Mouse (Mus musculus) embryonic facial prominence, embryonic 15.5 days (tissue): ENCODE data around the gene Dnajb2. TPM values are rescaled to one million over a fixed set of nuclear protein-coding genes. Genes with fewer than 3 reads are reported as not detected.

ENCODE experiments used
- ATAC-seq: fragments of 200-750 bp; cut with Nextera tagmentation; 2 replicates; pipeline ENCODE4 v1.8.0; 2017; ENCODE audit warnings: low read depth, moderate TSS enrichment; ENCODE audit not compliant: insufficient number of reproducible peaks, low FRiP score, low TSS enrichment
- H3K27ac ChIP-seq: fragments of 300-500 bp; sonication (generic); replicated peaks from 2 replicates; pipeline ENCODE4 v1.5.1; 2015; ENCODE audit warnings: mild to moderate bottlenecking, inconsistent platforms
- H3K27me3 ChIP-seq: fragments of 300-500 bp; sonication (generic); 2 replicates; pipeline ENCODE4 v1.6.1; 2015; ENCODE audit warnings: inconsistent platforms
- H3K36me3 ChIP-seq: fragments of 300-500 bp; sonication (generic); 2 replicates; pipeline ENCODE4 v1.6.1; 2015; ENCODE audit warnings: mild to moderate bottlenecking, inconsistent platforms
- H3K4me1 ChIP-seq: fragments of 300-500 bp; sonication (generic); 2 replicates; pipeline ENCODE4 v1.6.1; 2015; ENCODE audit warnings: inconsistent platforms
- H3K4me2 ChIP-seq: fragments of 300-500 bp; sonication (generic); replicated peaks from 2 replicates; pipeline ENCODE4 v1.6.1; 2015; ENCODE audit warnings: mild to moderate bottlenecking, inconsistent platforms
- H3K4me3 ChIP-seq: fragments of 300-500 bp; sonication (generic); replicated peaks from 2 replicates; pipeline ENCODE4 v1.5.1; 2015; ENCODE audit warnings: mild to moderate bottlenecking, inconsistent platforms
- H3K9ac ChIP-seq: fragments of 300-500 bp; sonication (generic); 2 replicates; pipeline ENCODE4 v1.6.1; 2015; ENCODE audit warnings: inconsistent platforms
- H3K9me3 ChIP-seq: fragments of 300-500 bp; sonication (generic); replicated peaks from 2 replicates; pipeline ENCODE4 v1.6.1; 2016; ENCODE audit warnings: inconsistent platforms
- WGBS: fragments of 180-500 bp; shearing (Covaris S2); methylation state at CpG from one replicate; pipeline ENCODE4 v1.1.7; 2015; 5-methylcytosine and 5-hydroxymethylcytosine counted together
- polyA plus RNA-seq: library from polyadenylated mRNA; unstranded; fragments of >200 nt; fragmentation: Nextera tagmentation; extraction: Ambion mirVana; gene quantifications from 2 replicates; pipeline ENCODE4 v1.2.1, GENCODE M21; 2015

Dnajb2 gene
- 47.9 and 51.3 TPM in 2 replicates for polyA plus RNA-seq

- Histone ChIP-seq H3K27ac (peak within 1 kb of the TSS; percentile 84), H3K4me1 (peaks cover 20% of the 10 kb centered on the region), H3K9me3 (no peaks in the 10 kb centered on the region), H3K9ac (peak within 1 kb of the TSS; percentile 80), H3K4me3 (peak within 1 kb of the TSS; percentile 76), H3K27me3 (no peaks in the 10 kb centered on the region), H3K36me3 (peaks cover 13% of the 10 kb centered on the region; the same call in 1 of the 2 replicates), H3K4me2 (peak within 1 kb of the TSS; percentile 91)
- WGBS, result 1% methylated on average over 64 of the region's 64 CpGs
- peak; percentile 90 for ATAC-seq
These were observed at the start of gene Dnajb2 for GRCm38 (mm10) chr1:75236117-75237050. Dnajb2 (plus strand) TSS chr1:75236406.

GRCm38 (mm10) chr1:75187126-75187525 is 49.1 kb upstream of the Dnajb2 start:
- peaks cover 66% of the 10 kb centered on the region for H3K36me3 ChIP-seq
- no peak overlapping the region for H3K27ac ChIP-seq
- H3K9me3 ChIP-seq, result no peaks in the 10 kb centered on the region
- no peak for ATAC-seq
- no peak overlapping the region for H3K4me3 ChIP-seq
- no peak overlapping the region for H3K4me2 ChIP-seq
- H3K27me3 ChIP-seq, result no peaks in the 10 kb centered on the region
- H3K4me1 ChIP-seq, result peaks cover 14% of the 10 kb centered on the region
- no peak overlapping the region for H3K9ac ChIP-seq

GRCm38 (mm10) chr1:75187914-75188483 is 48.2 kb upstream of the Dnajb2 start:
- H3K4me3 ChIP-seq, result no peak overlapping the region
- peaks cover 57% of the 10 kb centered on the region for H3K36me3 ChIP-seq
- no peak for ATAC-seq
- 81% methylated on average over 2 of the region's 2 CpGs for WGBS
- no peaks in the 10 kb centered on the region for H3K9me3 ChIP-seq
- no peak overlapping the region for H3K27ac ChIP-seq
- no peak overlapping the region for H3K9ac ChIP-seq
- H3K4me2 ChIP-seq, result no peak overlapping the region
- no peaks in the 10 kb centered on the region for H3K27me3 ChIP-seq
- H3K4me1 ChIP-seq, result peaks cover 16% of the 10 kb centered on the region

- H3K4me3 ChIP-seq, result peak overlapping the region; percentile 90; the same call in 1 of the 2 replicates
These were observed 45.6 kb upstream of the Dnajb2 start for GRCm38 (mm10) chr1:75190577-75190976.

DNA sequence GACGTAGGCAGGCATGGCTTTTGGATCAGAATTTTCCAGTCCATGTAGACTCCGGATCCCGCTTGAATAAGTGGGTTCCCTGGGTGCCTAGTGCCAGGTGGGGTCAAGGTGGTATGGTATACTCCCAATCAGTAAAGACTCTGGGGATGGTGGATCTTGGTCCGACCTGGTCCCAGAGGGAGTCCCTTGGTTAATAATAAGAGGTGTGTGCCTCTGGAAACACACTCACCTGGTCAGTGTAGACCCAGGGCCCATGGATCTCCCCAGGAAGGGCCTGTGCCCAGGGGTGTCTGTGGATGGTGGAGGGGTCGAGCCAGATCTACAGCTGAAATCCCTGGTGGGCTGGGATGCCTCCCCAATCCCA is 45.0 kb upstream of the Dnajb2 start:
- WGBS, result 41% methylated on average over 5 of the region's 5 CpGs
- peaks cover 21% of the 10 kb centered on the region for H3K4me1 ChIP-seq
- peak overlapping the region; percentile 95 for H3K27ac ChIP-seq
- ATAC-seq, result no peak
- peaks cover 39% of the 10 kb centered on the region for H3K36me3 ChIP-seq
- H3K4me3 ChIP-seq, result peak overlapping the region; percentile 90
- peak overlapping the region; percentile 76 for H3K9ac ChIP-seq
- H3K4me2 ChIP-seq, result peak overlapping the region; percentile 79
- no peaks in the 10 kb centered on the region for H3K9me3 ChIP-seq
- no peaks in the 10 kb centered on the region for H3K27me3 ChIP-seq

More at GRCm38 (mm10) chr1:75190577-75190976, 45.6 kb upstream of the Dnajb2 start:
- Histone ChIP-seq H3K4me1 (peaks cover 21% of the 10 kb centered on the region), H3K9me3 (no peaks in the 10 kb centered on the region), H3K9ac (no peak overlapping the region), H3K36me3 (peaks cover 39% of the 10 kb centered on the region), H3K4me2 (peak overlapping the region; percentile 79), H3K27ac (no peak overlapping the region), H3K27me3 (no peaks in the 10 kb centered on the region)
- ATAC-seq, result no peak
- 68% methylated on average over 2 of the region's 2 CpGs for WGBS

GRCm38 (mm10) chr1:75191622-75192402 is 44.4 kb upstream of the Dnajb2 start, which contains the start of the genes Ankzf1 and Atg9a:
Ankzf1 (plus strand) TSS chr1:75192151.
Atg9a (minus strand) TSS chr1:75192196.
- WGBS, result under 1% methylated on average over 56 of the region's 56 CpGs

DNA sequence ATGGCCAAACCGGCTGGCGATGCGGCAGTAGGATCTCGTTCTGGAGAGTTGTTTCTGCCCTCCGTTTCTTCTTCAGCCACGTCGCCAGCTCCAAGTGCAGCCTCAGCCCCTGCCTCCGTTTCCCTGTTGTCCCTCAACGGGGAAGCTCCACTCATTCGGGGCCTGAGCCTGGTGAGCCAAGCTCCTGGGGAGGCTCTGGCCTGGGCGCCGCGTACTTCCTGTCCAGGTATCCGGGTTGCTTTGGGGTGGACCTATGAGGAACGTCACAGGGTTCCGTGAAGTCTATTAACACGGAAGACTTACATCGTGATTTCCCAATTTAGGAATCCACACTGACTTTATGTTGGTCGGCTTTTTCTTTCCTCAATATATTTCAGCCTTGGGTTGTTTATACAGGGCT is 43.8 kb upstream of the Dnajb2 start:
- Histone ChIP-seq H3K27ac (peak overlapping the region; percentile 95), H3K4me1 (peaks cover 21% of the 10 kb centered on the region), H3K9me3 (no peaks in the 10 kb centered on the region), H3K27me3 (no peaks in the 10 kb centered on the region), H3K4me2 (peak overlapping the region; percentile 79), H3K4me3 (peak overlapping the region; percentile 90), H3K36me3 (peaks cover 37% of the 10 kb centered on the region), H3K9ac (peak overlapping the region; percentile 87)
- 0% methylated on average over 19 of the region's 19 CpGs for WGBS
- ATAC-seq, result no peak

More at GRCm38 (mm10) chr1:75191622-75192402, 44.4 kb upstream of the Dnajb2 start, which contains the start of the genes Ankzf1 and Atg9a:
- H3K4me2 ChIP-seq, result peak within 1 kb of the TSS; percentile 79
- no peaks in the 10 kb centered on the region for H3K9me3 ChIP-seq
- peak within 1 kb of the TSS; percentile 87 for H3K9ac ChIP-seq
- peaks cover 21% of the 10 kb centered on the region for H3K4me1 ChIP-seq
- H3K27ac ChIP-seq, result peak within 1 kb of the TSS; percentile 95
- H3K27me3 ChIP-seq, result no peaks in the 10 kb centered on the region
- peak; percentile 99 for ATAC-seq
- H3K4me3 ChIP-seq, result peak within 1 kb of the TSS; percentile 90
- peaks cover 39% of the 10 kb centered on the region for H3K36me3 ChIP-seq

- no peaks in the 10 kb centered on the region for H3K27me3 ChIP-seq
- H3K36me3 ChIP-seq, result peaks cover 39% of the 10 kb centered on the region
- ATAC-seq, result no peak
- no peak overlapping the region for H3K4me2 ChIP-seq
- H3K4me1 ChIP-seq, result no peaks in the 10 kb centered on the region
- H3K9me3 ChIP-seq, result no peaks in the 10 kb centered on the region
- H3K4me3 ChIP-seq, result no peak overlapping the region
- H3K27ac ChIP-seq, result no peak overlapping the region
- H3K9ac ChIP-seq, result no peak overlapping the region
- 94% methylated on average over 1 of the region's 1 CpGs for WGBS
These were observed 35.0 kb upstream of the Dnajb2 start for GRCm38 (mm10) chr1:75201236-75201635.

DNA sequence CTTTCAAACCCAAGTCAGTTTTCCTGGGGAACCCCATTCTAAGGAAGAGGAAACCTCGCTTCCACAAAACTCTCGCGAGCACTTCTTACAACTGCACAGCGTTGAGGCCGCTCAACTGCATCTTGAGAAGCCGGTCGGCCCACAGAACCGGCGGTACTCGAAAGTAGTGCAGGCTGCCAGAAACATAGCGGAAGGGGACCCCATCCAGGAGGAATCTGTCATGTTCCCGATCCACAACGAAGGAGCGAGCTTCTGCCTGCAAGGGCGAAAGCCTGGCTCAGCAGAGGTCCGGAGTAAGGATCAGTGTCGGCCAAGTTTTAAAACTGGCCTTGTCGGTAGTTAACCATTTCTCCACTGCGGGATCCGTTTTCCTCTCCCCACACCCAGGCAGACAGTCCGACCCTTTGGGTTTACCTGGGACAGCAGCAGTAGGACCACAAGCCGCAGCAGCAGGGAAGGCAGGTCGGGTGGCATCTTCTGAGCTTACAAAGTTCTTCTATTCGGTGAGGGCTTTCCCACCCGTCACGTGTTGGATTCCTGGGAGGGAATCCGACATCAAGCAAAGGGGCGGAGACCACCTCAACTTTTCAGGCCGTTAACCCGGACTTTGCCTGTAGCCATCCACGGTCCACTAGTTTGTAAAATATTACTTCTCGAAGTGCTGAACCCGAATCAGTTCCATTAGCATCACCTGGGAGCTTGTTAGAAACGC is 27.1 kb upstream of the Dnajb2 start:
- H3K4me1 ChIP-seq, result peaks cover 42% of the 10 kb centered on the region
- ATAC-seq, result no peak
- peak overlapping the region; percentile 63 for H3K27ac ChIP-seq
- H3K36me3 ChIP-seq, result peaks cover 24% of the 10 kb centered on the region
- H3K4me3 ChIP-seq, result peak overlapping the region; percentile 73
- H3K9ac ChIP-seq, result peak overlapping the region; percentile 53
- H3K9me3 ChIP-seq, result no peaks in the 10 kb centered on the region
- no peaks in the 10 kb centered on the region for H3K27me3 ChIP-seq
- H3K4me2 ChIP-seq, result peak overlapping the region; percentile 90
- WGBS, result 13% methylated on average over 34 of the region's 34 CpGs
